Mouse (Mus musculus) thymus, adult 2 months (tissue): ENCODE measurements around the gene Gal3st4.

Source experiments
- CTCF ChIP-seq: fragments of 200-500 bp; IDR thresholded peaks from 2 replicates; pipeline ENCODE4 v1.5.1; 2012; ENCODE audit warnings: mild to moderate bottlenecking, control low read depth, low read length, moderate library complexity, borderline replicate concordance; ENCODE audit not compliant: control insufficient read depth, poor library complexity, insufficient read depth; ENCODE audit errors: extremely low read depth
- POLR2A ChIP-seq: fragments of 200-500 bp; IDR thresholded peaks from 2 replicates; pipeline ENCODE4 v1.6.1; 2012; ENCODE audit warnings: mild to moderate bottlenecking, low read length, control low read depth, moderate library complexity; ENCODE audit not compliant: control insufficient read depth, poor library complexity, insufficient read depth; ENCODE audit errors: extremely low read depth

- TF ChIP-seq CTCF (no peak), POLR2A (no peak)
Observed at GRCm38 (mm10) chr5:138268980-138269379, 3.7 kb downstream of the Gal3st4 start.
